Mouse (Mus musculus): ENCODE measurements around the gene Gfer. TPM values are rescaled to one million over a fixed set of nuclear protein-coding genes. Genes with fewer than 3 reads are reported as not detected.

The Gfer gene
- polyA plus RNA-seq (2014; fragmentation: Nextera tagmentation; extraction: Ambion mirVana): 54.8 and 59.6 TPM in 2 replicates

DNA sequence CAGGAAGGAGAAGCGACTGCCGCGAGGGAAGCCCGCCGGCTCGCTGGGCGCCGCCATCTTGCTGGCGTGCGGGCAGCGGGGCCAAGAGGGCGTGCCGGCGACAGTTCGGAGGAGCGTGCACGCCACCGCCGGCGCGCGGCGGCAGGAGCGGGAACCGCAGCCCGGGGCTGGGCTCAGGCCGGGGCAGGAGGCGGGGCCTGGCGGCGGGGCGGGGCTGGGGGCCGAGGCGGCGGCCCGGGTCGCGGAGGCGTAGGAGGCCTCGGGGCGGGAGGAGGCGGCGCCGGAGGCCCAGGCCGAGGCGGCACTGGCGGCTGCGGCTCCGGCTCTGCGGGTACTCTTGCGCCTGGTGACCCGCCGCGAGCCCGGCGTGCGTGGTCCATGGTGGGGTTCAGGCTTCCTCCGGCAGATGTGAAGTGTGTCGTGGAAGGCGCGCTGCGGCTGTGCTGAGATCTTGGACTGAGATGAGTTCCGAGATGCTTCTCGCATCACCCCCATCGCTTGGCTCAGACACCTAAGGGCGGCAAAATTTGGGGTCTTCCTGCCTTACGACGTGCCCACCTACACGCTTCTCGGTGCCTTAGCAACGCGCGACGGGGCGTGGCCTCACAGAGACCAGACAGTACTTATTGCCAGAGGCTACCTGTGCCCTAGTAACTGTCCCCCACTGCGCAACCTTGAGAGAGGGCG lies at the start of gene Gfer, which contains the start of gene Noxo1:
Gene Gfer (minus strand): TSS at position 146 of the 687 bp plus-strand sequence.
Gene Noxo1 (plus strand): TSS at position 224 of the 687 bp plus-strand sequence.
- ATAC-seq (ENCODE audit: low FRiP score) (peak; percentile 93), DNase-seq (ENCODE audit: low spot score, missing footprints) (peak; percentile 98)
- peak within 1 kb of the TSS; percentile 59 for H3K27ac ChIP-seq (ENCODE audit: low read depth, low read length)
- H3K4me2 ChIP-seq: peak within 1 kb of the TSS; percentile 83
- H3K9me3 ChIP-seq (ENCODE audit: control insufficient read depth, low read length): no peaks in the 10 kb centered on the region
- peaks cover 10% of the 10 kb centered on the region for H3K4me1 ChIP-seq (ENCODE audit: control insufficient read depth, insufficient read depth, low read length)
- no peaks in the 10 kb centered on the region; the same call in 1 of the 2 replicates for H3K27me3 ChIP-seq (ENCODE audit: control insufficient read depth, insufficient read depth, low read length)
- WGBS: under 1% methylated on average over 60 of the region's 76 CpGs
- H3K9ac ChIP-seq (ENCODE audit: low read length): peak within 1 kb of the TSS; percentile 91
- H3K4me3 ChIP-seq (ENCODE audit: low read depth, low read length): peak within 1 kb of the TSS; percentile 89
- H3K36me3 ChIP-seq (ENCODE audit: control insufficient read depth, insufficient read depth, low read length): peaks cover 2% of the 10 kb centered on the region; the same call in 1 of the 2 replicates

GRCm38 (mm10) chr17:24744381-24744780 lies 48.4 kb upstream of the Gfer start:
- 72% methylated on average over 3 of the region's 3 CpGs for WGBS

GRCm38 (mm10) chr17:24743896-24744295 lies 47.9 kb upstream of the Gfer start:
- Histone ChIP-seq H3K4me3 (ENCODE audit: low read depth, low read length) (no peak overlapping the region), H3K4me1 (ENCODE audit: control insufficient read depth, insufficient read depth, low read length) (no peaks in the 10 kb centered on the region), H3K9ac (ENCODE audit: low read length) (no peak overlapping the region), H3K36me3 (ENCODE audit: control insufficient read depth, insufficient read depth, low read length) (no peaks in the 10 kb centered on the region), H3K27me3 (ENCODE audit: control insufficient read depth, insufficient read depth, low read length) (no peaks in the 10 kb centered on the region), H3K27ac (ENCODE audit: low read depth, low read length) (no peak overlapping the region), H3K9me3 (ENCODE audit: control insufficient read depth, low read length) (no peaks in the 10 kb centered on the region), H3K4me2 (no peak overlapping the region)
- DNase-seq (ENCODE audit: low spot score, missing footprints): peak; percentile 19
- ATAC-seq (ENCODE audit: low FRiP score): no peak
- WGBS: 76% methylated on average over 5 of the region's 5 CpGs

More at GRCm38 (mm10) chr17:24744381-24744780, 48.4 kb upstream of the Gfer start:
- ATAC-seq (ENCODE audit: low FRiP score) (no peak), DNase-seq (ENCODE audit: low spot score, missing footprints) (peak; percentile 69)
- Histone ChIP-seq H3K4me1 (ENCODE audit: control insufficient read depth, insufficient read depth, low read length) (no peaks in the 10 kb centered on the region), H3K27me3 (ENCODE audit: control insufficient read depth, insufficient read depth, low read length) (no peaks in the 10 kb centered on the region), H3K4me3 (ENCODE audit: low read depth, low read length) (no peak overlapping the region), H3K4me2 (no peak overlapping the region), H3K27ac (ENCODE audit: low read depth, low read length) (no peak overlapping the region), H3K9ac (ENCODE audit: low read length) (no peak overlapping the region), H3K36me3 (ENCODE audit: control insufficient read depth, insufficient read depth, low read length) (no peaks in the 10 kb centered on the region), H3K9me3 (ENCODE audit: control insufficient read depth, low read length) (no peaks in the 10 kb centered on the region)

GRCm38 (mm10) chr17:24742307-24742706 lies 46.4 kb upstream of the Gfer start:
- DNase-seq (ENCODE audit: low spot score, missing footprints) (peak; percentile 8), ATAC-seq (ENCODE audit: low FRiP score) (no peak)
- Histone ChIP-seq H3K36me3 (ENCODE audit: control insufficient read depth, insufficient read depth, low read length) (no peaks in the 10 kb centered on the region), H3K4me3 (ENCODE audit: low read depth, low read length) (no peak overlapping the region), H3K27me3 (ENCODE audit: control insufficient read depth, insufficient read depth, low read length) (no peaks in the 10 kb centered on the region), H3K27ac (ENCODE audit: low read depth, low read length) (no peak overlapping the region), H3K4me2 (no peak overlapping the region), H3K9me3 (ENCODE audit: control insufficient read depth, low read length) (no peaks in the 10 kb centered on the region), H3K9ac (ENCODE audit: low read length) (no peak overlapping the region), H3K4me1 (ENCODE audit: control insufficient read depth, insufficient read depth, low read length) (peaks cover 1% of the 10 kb centered on the region; the same call in 1 of the 2 replicates)
- 90% methylated on average over 8 of the region's 8 CpGs for WGBS

- no peaks in the 10 kb centered on the region for H3K36me3 ChIP-seq (ENCODE audit: control insufficient read depth, insufficient read depth, low read length)
- DNase-seq (ENCODE audit: low spot score, missing footprints) (peak; percentile 21), ATAC-seq (ENCODE audit: low FRiP score) (no peak)
- H3K9ac ChIP-seq (ENCODE audit: low read length): no peak overlapping the region
- 81% methylated on average over 8 of the region's 8 CpGs for WGBS
- H3K4me2 ChIP-seq: no peak overlapping the region
- H3K27ac ChIP-seq (ENCODE audit: low read depth, low read length): no peak overlapping the region
- no peaks in the 10 kb centered on the region for H3K9me3 ChIP-seq (ENCODE audit: control insufficient read depth, low read length)
- peaks cover 11% of the 10 kb centered on the region for H3K4me1 ChIP-seq (ENCODE audit: control insufficient read depth, insufficient read depth, low read length)
- no peaks in the 10 kb centered on the region for H3K27me3 ChIP-seq (ENCODE audit: control insufficient read depth, insufficient read depth, low read length)
- H3K4me3 ChIP-seq (ENCODE audit: low read depth, low read length): no peak overlapping the region
These were observed 44.0 kb upstream of the Gfer start for GRCm38 (mm10) chr17:24739926-24740325.

- peaks cover 11% of the 10 kb centered on the region for H3K4me1 ChIP-seq (ENCODE audit: control insufficient read depth, insufficient read depth, low read length)
- no peak for ATAC-seq (ENCODE audit: low FRiP score)
- 83% methylated on average over 4 of the region's 4 CpGs for WGBS
- H3K27me3 ChIP-seq (ENCODE audit: control insufficient read depth, insufficient read depth, low read length): no peaks in the 10 kb centered on the region
- no peaks in the 10 kb centered on the region for H3K9me3 ChIP-seq (ENCODE audit: control insufficient read depth, low read length)
- no peak overlapping the region for H3K9ac ChIP-seq (ENCODE audit: low read length)
- no peaks in the 10 kb centered on the region for H3K36me3 ChIP-seq (ENCODE audit: control insufficient read depth, insufficient read depth, low read length)
- H3K4me2 ChIP-seq: no peak overlapping the region
- DNase-seq (ENCODE audit: low spot score, missing footprints): peak; percentile 31
- no peak overlapping the region for H3K27ac ChIP-seq (ENCODE audit: low read depth, low read length)
- no peak overlapping the region for H3K4me3 ChIP-seq (ENCODE audit: low read depth, low read length)
These were observed 42.3 kb upstream of the Gfer start for GRCm38 (mm10) chr17:24738238-24738637.

- WGBS: 31% methylated on average over 8 of the region's 8 CpGs
- no peaks in the 10 kb centered on the region for H3K27me3 ChIP-seq (ENCODE audit: control insufficient read depth, insufficient read depth, low read length)
- no peak overlapping the region for H3K27ac ChIP-seq (ENCODE audit: low read depth, low read length)
- H3K9ac ChIP-seq (ENCODE audit: low read length): no peak overlapping the region
- H3K4me2 ChIP-seq: peak overlapping the region; percentile 90
- DNase-seq (ENCODE audit: low spot score, missing footprints) (peak; percentile 81), ATAC-seq (ENCODE audit: low FRiP score) (no peak)
- H3K36me3 ChIP-seq (ENCODE audit: control insufficient read depth, insufficient read depth, low read length): no peaks in the 10 kb centered on the region
- no peaks in the 10 kb centered on the region for H3K9me3 ChIP-seq (ENCODE audit: control insufficient read depth, low read length)
- peaks cover 11% of the 10 kb centered on the region for H3K4me1 ChIP-seq (ENCODE audit: control insufficient read depth, insufficient read depth, low read length)
- H3K4me3 ChIP-seq (ENCODE audit: low read depth, low read length): peak overlapping the region; percentile 56
These were observed 41.3 kb upstream of the Gfer start for GRCm38 (mm10) chr17:24737135-24737810.

DNA sequence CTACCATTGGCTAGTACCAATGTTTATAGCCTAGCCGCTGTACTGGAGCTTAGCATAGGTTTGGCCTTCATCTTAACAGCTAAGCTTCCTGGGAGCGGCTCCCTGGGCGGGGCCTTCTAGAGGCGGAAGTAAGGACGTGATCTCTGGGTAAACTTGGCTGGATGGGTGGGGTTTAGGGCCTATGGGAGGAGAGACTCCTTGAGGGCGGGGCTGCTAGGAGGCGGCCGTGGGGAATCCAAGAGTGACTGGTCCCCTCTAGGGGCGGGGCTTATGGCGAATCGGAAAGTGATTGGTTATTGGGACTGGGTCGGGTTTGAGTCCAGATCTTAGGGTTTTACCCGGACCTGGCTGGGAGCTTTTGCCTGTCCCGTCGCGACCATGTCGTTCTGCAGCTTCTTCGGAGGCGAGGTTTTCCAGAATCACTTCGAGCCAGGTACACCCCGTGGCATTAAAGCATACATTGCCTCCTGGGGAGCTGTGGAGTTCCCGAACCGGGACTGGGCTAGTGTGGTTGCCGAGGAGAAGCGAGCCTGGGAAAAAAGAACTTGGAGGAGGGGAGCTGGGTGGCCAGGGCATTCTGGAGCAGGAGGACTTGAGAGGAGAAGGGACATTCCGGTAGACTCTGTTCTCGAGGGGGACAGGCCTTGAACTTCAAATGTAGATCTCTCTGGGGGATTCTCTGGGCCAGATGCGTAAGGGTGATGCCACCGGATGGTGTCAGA lies 40.5 kb upstream of the Gfer start, which contains the start of gene Msrb1:
Gene Msrb1 (plus strand): TSS at position 313 of the 722 bp plus-strand sequence.
- 1% methylated on average over 29 of the region's 29 CpGs for WGBS
- Histone ChIP-seq H3K9me3 (ENCODE audit: control insufficient read depth, low read length) (no peaks in the 10 kb centered on the region), H3K36me3 (ENCODE audit: control insufficient read depth, insufficient read depth, low read length) (no peaks in the 10 kb centered on the region), H3K4me2 (peak within 1 kb of the TSS; percentile 90), H3K9ac (ENCODE audit: low read length) (peak within 1 kb of the TSS; percentile 68), H3K4me1 (ENCODE audit: control insufficient read depth, insufficient read depth, low read length) (peaks cover 11% of the 10 kb centered on the region), H3K27me3 (ENCODE audit: control insufficient read depth, insufficient read depth, low read length) (no peaks in the 10 kb centered on the region), H3K4me3 (ENCODE audit: low read depth, low read length) (peak within 1 kb of the TSS; percentile 56), H3K27ac (ENCODE audit: low read depth, low read length) (no peak within 1 kb of the TSS)
- ATAC-seq (ENCODE audit: low FRiP score): peak; percentile 98
- DNase-seq (ENCODE audit: low spot score, missing footprints): peak; percentile 98
